Mouse (Mus musculus) thymus, postnatal 4 days (tissue): ENCODE results near the gene Haus2.
"Not testable (repeated sequence)": the region's sequence is repeated elsewhere in the genome, so short reads cannot be mapped to it uniquely, and the experiment has no call there.

Experiments
- DNase-seq: peaks from one replicate; pipeline ENCODE4 v3.0.0; 2021

Gene Haus2

GRCm38 (mm10) chr2:120608830-120609723 lies at the start of gene Haus2, which contains the start of gene Lrrc57:
Haus2 (plus strand) TSS chr2:120609383.
Lrrc57 (minus strand) TSS chr2:120609520.
- peak; percentile 98 for DNase-seq

- DNase-seq, result no peak
Measured at GRCm38 (mm10) chr2:120561524-120561923, 47.7 kb upstream of the Haus2 start.

DNA sequence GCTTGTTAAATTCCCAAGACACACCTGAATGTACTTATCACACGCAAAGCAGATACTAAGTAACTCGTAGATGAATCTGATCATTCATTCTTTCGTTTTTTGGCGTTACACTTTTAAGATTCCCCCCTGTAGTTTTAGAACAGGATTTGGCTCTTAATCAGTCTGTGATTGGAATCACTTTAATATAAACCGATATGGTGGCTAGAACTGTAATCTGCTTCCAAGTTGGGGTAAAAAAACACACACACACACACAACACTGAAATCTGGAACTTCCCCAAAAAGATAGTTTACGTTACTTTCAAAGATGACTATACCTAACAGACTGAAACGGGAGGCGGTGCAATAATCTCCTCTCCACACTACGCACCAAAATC lies 46.3 kb upstream of the Haus2 start:
- DNase-seq, result no peak

DNA sequence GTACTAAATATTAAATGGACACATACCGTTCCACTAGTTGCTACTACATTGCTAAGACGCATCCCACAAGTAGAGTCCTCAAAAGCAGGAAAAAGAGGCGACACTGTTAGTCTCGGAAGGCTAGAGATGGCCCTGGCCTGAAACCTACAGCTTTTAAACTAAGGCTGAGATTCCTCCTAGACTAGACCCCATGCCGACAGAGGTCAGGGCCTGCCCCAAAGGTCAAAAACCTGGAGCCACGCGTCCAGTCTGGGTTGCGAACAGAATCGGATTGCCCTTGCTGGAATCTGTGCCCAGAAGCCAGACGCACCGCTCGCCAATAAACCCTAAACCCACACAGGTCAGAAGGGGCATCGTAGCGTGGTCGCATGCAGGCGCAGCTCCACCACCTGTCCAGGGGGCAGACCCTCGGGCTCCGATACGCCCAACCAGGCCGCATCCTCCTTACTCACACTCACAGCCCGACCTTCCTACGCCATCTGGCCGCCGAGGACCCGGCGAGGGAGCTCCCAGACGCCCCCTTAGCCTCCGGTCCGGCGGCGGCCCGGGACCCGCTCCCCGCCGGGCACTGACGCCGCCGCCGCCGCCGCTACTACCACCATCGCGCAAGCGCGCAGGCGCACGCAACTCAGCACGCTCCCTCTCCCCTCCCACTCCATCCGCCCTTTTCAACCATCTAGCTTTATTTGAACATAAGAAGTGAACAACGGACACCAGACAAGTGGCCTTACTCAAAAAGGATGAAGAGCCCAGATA lies 45.8 kb upstream of the Haus2 start, which contains the start of gene Zfp106:
Gene Zfp106, minus strand, starts transcription at position 609 of the 756 bp plus-strand sequence.
- DNase-seq, result peak; percentile 91

DNA sequence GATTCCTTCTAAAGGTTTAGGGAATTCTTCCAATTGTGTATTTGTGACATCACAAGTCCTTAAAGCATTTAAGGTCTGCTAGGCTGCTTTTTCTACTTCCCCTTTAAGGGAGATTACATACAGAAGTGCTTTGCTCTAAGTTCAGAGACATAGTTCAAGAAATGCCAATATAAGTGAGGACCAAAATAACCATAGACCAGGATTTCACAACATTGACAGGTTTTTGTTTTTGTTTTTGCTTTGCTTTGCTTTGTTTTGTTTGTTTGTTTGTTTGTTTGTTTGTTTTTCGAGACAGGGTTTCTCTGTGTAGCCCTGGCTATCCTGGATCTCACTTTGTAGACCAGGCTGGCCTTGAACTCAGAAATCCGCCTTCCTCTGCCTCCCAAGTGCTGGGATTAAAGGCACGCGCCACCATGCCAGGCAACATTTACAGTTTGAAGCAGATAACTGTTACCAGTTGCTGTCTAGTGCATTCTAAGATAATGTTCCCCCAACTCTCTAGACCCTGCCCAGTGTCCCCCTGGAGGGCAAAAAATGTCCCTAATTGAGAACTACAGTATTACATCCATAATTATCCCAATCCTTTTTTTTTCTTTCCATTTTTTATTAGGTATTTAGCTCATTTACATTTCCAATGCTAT lies 44.5 kb upstream of the Haus2 start:
- DNase-seq, result not testable (repeated sequence)

- no peak for DNase-seq
Measured at GRCm38 (mm10) chr2:120565363-120565762, 43.8 kb upstream of the Haus2 start.

GRCm38 (mm10) chr2:120566886-120567797 lies 42.0 kb upstream of the Haus2 start, which contains the start of gene Snap23:
Snap23 (plus strand) TSS chr2:120567671.
- DNase-seq, result peak; percentile 90

DNA sequence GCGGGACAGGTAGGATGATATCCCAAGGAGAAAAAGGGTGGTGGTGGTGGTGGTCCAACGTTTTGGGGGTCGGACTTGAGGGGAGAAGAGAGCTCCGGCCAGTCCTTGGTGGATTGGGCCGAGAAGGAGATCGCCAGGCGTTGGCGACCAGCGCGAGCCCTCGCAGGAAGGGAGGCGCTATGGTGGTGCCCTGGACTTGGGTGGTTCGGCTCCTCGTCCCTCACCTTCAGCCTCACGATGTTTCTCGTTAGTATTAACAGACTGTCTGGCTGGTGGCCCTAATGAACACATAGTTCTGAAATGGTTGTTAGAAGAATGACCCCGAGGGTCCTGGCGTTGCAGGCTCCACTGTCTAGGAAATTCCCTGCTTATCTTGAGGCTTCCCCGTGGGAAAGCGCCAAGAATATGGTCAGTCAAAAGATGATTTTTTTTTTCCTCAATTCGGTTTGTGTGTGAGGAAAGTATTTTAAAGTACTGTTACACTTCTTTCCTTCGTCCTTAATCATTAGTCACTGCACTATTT lies 41.3 kb upstream of the Haus2 start:
- DNase-seq, result no peak

GRCm38 (mm10) chr2:120571081-120571480 lies 38.1 kb upstream of the Haus2 start:
- DNase-seq, result no peak

- DNase-seq, result not testable (repeated sequence)
Measured at GRCm38 (mm10) chr2:120572161-120572560, 37.0 kb upstream of the Haus2 start.

GRCm38 (mm10) chr2:120575121-120575520 lies 34.1 kb upstream of the Haus2 start:
- no peak for DNase-seq

DNA sequence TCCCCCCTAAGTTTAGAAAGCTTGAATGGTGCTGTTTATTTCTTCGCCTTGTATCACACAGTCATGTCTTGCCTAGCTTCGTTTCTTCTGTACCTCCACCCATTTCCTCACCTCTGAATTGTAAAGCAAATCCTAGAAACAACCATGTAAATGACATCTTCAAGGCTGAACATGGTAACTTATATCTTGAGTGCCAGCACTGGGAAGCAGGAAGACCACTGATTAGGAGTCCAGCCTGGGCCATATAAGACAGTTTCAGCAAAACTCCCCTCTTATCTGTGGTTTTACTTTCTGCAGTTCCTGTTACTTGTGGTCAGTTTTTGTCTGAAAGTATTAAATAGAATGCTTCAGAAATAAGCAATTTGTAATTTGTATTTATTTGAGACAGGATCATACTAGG lies 33.2 kb upstream of the Haus2 start:
- no peak for DNase-seq

DNA sequence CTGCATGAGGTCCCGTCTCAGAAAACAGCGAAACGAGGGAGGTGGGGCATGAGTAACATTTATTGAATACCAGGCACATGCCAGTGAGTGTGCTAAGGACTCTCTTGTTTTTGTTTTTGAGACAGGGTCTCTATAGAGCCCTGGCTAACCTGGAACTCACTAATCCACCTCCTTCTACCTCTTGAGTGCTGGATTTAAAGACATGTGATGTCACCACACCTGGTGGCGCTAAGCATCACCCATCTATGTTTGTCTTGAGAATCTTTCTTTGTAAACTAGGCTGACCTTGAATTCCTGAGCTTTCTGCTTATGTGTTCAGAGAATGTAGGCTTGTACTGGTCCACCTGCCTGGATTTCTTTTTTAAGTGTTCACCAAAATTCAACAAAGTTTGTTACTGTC lies 31.4 kb upstream of the Haus2 start:
- DNase-seq, result no peak

- DNase-seq, result no peak
Measured at GRCm38 (mm10) chr2:120578286-120578685, 30.9 kb upstream of the Haus2 start.

DNA sequence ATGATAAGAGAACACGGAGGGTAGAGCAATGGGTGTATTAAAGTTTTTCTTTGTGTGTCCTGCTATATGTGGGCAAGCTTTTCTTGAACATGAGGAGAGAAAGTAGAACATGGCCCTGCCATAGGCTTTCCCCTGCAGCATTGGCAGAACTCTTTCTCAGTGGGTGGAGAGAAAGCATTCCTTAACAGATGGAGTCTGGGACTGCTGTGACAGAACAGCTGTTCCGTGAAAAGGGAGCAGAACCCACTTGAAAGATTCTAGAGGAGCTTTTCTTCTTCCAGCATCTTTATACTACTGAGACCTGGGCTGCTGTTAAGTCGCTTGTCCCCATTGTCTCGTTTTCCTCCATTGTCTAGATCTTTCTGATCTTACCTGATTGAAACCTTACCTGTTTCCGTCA lies 19.4 kb upstream of the Haus2 start:
- DNase-seq, result no peak

- DNase-seq, result no peak
Measured at GRCm38 (mm10) chr2:120592227-120592626, 17.0 kb upstream of the Haus2 start.

DNA sequence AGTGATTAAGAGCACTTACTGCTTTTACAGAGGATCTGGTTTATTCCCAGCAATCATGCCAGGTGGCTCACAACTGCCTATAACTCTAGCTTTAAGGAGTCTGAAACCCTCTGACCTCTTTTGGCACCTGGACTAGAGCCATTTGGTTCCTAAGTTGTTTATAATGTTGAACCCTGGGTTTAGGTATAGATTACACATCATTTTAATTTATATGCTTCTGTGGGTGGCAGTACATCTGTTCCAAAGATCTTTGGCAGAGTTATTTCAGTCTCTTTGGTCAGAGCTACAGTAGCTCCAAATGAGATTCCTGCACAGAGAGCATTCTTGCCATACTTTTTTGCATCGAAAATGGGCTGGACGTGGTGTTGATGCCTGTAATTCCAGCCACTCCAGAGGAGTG lies 11.4 kb upstream of the Haus2 start:
- no peak for DNase-seq

DNA sequence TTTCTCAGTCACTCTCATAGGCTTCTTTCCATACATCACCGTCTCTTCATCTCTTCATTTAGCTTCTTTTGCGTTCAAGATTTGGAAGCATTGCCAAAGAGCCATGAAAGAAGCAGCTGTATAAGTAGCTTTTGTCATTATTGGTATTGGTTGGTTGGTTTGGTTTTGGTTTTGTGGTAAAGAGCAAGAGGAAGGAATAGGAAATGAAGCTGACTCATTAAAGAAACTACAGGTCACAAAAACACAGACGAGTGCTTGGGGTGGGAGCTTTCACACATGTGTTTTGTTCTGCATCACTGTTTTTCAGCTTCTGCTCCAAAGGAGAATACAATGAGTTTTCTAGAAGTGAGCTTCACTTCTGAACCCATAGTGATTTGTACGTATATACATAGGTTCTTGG lies 9.7 kb upstream of the Haus2 start:
- no peak for DNase-seq

- DNase-seq, result peak; percentile 18
Measured at GRCm38 (mm10) chr2:120606021-120606690, 3.0 kb upstream of the Haus2 start.

DNA sequence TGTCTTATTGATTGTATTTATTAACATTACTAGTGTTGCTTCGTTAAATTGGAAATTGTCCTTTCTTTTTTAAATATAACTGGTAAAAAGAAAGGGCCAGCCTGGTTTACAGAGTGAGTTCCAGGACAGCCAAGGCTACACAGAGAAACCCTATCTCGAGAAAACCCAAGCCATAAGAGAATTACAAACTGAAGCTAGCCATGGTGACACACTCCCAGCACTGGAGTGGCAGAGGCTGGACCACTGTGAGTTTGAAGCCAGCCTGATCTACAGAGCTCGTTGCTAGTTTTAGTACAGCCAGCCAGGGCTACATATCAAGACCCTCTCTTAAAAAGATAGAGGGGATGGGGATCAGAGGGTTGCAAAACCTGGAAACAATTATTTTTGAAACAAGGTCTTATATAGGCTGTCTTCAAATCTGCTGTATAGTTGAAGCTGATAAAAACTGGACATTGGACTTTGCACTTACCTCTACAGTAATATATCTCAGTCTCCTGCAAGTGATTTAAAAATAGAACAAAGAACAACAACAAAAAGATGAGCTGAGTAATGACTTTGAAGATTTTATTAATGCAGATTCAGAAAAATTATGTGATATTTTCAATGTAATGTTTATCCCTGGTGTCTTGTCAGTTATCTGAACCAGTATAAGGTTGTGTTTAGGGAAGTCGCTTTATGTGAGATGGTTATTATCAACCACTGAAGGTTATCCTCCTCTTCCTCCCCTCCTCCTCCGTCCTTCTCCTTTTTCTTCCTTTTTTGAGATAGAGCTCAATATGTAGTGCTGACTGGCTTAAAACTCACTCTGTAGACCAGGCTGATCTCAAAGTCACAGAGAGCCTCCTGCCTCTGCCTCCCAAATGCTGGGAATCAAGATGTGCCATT lies 7.3 kb downstream of the Haus2 start:
- DNase-seq, result no peak
